Mouse (Mus musculus) T-helper 1 cell (primary cell): Measurements from ENCODE around the gene Zfp398.
"Not testable (repeated sequence)": the region's sequence is repeated elsewhere in the genome, so short reads cannot be mapped to it uniquely, and the experiment has no call there.

Experiments used
- in situ Hi-C: fragments of 300-600 bp; cut with MboI, MseI; formaldehyde crosslinking; loops from one replicate; pipeline ENCODE4 v1.15.1; 2025; ENCODE audit warnings: high pct_unique_total_duplicates

The Zfp398 gene

DNA sequence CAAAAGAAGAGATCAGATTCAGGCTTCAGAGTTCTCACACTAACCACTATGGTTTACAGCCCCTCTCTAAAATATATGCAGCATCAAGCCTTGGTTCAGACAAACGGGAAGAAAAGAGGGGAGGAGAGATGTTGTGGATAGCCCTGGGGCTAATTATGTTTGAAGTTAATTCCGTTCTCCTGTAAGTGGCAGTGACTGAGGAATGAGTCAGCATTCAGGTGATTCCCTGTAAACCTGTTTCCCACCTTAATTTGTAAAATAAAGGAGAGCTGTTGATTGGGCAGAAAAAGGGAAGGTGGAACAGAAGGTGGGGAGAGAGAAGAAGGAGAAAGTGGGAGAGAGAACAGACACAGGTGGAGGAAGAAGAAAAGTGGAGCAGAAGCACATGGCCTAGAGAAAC lies 11.2 kb upstream of the Zfp398 start:
- in situ Hi-C loops = no loop called here

- in situ Hi-C loops = no loop called here
Observed at GRCm38 (mm10) chr6:47827462-47827861, 8.0 kb upstream of the Zfp398 start.

GRCm38 (mm10) chr6:47828950-47829349 lies 6.5 kb upstream of the Zfp398 start:
- in situ Hi-C loops = no loop called here

DNA sequence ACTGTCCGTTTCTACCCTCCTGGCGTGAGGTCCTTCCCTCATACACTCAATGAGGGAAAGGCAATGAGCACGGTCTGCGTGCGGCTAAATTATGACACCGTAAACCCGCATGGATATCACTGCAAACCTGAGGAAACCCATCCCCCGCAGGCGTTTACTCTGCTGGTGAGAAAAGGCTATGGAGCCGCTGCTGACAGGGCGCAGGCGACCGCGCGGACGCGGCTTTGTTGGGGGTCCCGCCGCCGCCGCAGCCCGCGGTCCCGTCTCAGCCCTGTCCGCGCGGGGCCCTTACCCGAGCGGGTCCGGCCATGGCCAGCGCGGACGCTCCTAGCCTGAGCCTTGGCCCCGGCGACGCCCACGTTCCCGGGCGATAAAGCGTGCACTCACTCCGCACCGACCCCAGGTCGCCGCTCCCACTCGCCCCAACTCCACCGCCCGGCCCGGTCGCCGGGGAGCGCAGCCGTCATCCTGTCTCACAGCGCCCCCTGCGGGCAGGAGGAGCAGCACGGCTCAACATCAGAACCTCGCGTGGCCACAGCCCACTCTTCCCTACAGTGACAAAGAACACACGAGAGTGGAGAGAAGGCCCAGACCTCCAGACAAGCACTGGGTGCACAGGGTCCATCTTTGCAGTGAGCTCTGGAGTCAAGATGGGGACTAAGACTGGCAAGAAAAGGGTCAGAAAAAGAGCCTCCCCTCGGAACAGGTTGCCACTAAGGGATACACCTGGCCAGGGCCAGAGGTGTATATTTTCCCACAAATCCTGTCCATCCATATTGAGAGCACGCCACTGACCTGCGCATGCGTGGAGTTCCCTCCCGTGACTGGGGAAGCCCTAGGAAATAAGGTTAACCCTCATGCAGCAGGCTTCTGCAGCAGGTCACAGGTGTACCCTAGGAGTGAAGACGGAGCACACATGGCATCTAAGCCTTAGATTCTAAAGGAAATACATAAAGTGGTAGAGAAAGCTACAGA lies 5.1 kb upstream of the Zfp398 start, which contains the start of gene Zfp786:
TSS of gene Zfp786 (minus strand) at position 764 of the 975 bp plus-strand sequence.
- in situ Hi-C loops = no loop called here

DNA sequence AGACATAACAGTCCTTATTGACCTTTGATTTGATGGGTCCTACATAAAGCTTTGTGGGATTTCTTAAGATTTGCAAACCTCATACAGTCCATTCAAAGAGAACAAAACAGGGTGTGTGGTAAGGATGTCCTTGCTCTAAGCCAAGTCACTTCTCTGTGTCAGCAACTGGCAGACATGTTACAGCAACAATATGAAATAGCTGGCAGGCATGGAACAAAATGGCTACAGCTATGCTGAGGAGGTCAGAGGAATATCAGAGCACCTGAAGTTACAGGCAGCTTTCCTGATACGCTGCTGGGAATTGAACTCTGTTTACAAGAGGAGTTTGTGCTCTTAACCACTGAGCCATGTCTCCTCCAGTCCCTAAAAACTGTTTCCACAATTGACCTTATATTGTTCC lies 3.2 kb upstream of the Zfp398 start:
- in situ Hi-C loops = no loop called here

DNA sequence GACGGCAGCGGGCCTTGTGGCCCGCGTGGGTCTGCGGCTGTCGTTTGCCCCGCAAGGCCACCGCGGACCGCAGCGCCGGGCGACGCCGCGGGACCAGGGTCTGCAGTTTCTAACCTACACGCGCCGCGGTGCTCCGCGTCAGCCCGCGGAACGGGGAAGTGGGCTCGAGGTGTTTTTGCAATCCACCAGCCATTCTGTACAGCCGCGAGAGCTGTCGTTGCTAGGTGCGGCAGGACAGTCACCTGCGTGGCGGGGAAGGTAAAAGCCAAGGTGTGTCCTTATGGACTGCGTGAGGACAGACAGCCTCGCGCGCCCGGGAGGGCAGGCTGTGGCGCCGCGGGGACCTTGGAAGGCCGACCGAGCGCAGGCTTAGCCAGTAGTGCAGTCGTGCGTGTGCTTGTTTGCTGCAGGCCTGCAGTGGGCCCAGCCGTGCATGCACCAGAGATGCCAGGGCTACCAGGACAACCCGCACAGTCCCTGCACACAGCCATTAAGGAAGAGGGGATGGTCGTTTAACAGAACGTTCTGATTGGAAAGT lies 592 bp downstream of the Zfp398 start:
- in situ Hi-C loops = no loop called here

DNA sequence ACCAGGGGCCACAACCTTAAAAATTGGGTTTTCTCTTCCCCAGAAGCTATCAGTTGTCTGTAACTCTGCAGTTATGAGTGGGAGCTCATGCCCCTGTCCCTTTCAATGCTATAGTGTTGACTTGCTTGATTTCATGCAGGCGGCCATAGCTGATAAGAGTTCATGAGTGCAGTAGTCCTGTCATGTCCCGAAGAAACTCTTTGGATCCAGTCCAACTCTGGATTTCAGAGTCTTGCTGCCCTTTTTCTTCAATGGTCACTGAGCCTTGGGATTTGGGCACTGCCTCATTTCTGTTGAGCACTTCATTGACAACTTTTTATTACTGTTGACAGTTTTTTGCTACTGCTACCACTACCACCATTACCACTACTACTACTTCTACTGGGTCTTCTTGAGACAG lies 2.2 kb downstream of the Zfp398 start:
- in situ Hi-C loops = no loop called here

- in situ Hi-C loops = no loop called here
Observed at GRCm38 (mm10) chr6:47841077-47841476, 5.6 kb downstream of the Zfp398 start.

DNA sequence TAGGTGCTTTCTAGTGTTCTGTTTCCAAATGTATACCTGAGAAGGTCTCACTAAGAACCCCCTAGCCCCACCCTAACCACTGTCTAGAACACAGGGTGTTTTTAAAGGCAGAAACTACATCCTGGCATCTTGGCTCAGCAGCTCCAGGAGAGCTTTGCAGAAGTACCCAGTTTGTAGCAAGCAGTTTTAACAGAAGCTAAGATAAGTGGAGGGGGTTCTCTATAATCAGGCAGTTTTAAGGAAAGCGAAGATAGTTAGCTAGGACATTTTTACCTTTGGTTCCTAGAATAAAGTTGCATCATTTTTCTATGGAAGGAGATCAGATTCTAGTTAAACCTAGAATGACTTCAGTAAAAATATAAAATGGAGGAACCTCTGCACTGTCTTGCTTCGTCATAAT lies 6.4 kb downstream of the Zfp398 start:
- in situ Hi-C loops = no loop called here

DNA sequence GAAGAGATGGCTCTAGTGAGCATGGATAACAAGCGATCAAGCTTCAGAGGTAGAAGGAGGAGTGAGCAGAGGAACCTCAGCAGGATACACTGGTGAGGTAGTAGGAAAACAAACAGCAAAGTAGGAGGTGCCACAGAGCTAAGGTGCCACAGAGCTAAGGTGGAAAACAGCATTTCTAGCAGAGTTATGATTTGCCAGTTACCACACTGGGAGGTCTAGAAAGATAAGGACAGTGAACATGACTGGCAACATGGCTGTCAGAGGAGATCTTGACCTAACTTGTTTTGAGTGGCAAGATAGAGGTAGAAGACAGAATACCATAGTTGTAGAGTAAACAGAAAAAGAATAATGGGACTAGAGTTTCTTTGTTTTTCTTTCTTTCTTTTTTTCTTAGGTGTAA lies 6.9 kb downstream of the Zfp398 start:
- in situ Hi-C loops = no loop called here

- in situ Hi-C loops = no loop called here
Observed at GRCm38 (mm10) chr6:47845779-47846178, 10.3 kb downstream of the Zfp398 start.

DNA sequence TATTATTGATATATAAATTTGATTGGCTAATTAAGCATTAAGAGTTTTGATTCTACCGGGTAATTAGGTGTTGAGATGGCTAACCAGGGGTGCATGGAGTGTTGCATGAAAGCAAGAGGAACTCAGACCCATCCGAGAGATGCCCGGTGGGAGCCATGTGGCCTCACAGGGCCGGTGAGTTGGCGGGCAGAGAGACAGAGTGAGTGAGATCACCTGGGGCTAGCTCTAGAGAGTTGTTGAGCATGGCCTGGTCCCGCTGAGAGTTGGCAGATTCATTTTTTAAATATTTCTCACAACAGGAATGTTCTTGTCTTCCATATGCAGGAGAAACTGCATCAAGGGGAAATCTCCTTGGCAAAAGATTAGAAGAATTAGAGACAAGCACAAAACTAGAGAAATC lies 21.8 kb downstream of the Zfp398 start:
- in situ Hi-C loops = no loop called here

- in situ Hi-C loops = not testable (repeated sequence)
Observed at GRCm38 (mm10) chr6:47857729-47858128, 22.3 kb downstream of the Zfp398 start.

GRCm38 (mm10) chr6:47872266-47872665 lies 36.8 kb downstream of the Zfp398 start:
- in situ Hi-C loops = no loop called here

- in situ Hi-C loops = no loop called here
Observed at GRCm38 (mm10) chr6:47877058-47877457, 41.6 kb downstream of the Zfp398 start, which contains the start of gene Zfp282. Gene Zfp282, plus strand, starts transcription at chr6:47877204.

DNA sequence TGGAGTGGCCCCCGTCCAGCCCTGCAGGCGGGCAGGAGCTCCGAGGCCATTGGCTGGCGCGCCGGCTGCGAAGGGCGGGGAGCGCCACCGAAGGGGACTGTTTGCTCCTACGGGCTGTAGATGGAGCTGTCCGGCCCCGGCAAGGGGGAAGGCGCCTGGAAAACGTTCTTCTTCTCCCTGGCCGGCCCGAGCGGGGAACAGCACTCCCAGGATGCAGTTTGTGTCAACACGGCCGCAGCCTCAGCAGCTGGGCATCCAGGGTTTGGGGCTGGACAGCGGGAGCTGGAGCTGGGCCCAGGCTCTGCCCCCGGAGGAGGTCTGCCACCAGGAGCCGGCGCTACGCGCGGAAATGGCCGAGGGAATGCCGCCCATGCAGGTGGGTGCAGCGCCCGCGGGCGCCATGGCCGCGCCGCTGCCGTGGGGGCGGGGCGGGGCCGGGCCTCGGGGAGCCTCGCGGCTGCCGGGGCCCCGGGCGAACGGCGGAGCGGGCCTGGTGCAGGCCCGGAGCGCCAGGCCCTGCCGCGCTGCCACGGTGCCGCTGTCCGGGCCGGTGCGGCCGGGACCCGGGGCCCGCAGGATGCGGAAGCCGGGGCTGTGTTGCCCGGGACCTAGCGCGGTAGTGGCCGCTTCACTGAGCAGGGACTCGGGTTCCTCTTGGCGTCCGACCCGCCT lies 42.1 kb downstream of the Zfp398 start:
- in situ Hi-C loops = no loop called here

- in situ Hi-C loops = no loop called here
Observed at GRCm38 (mm10) chr6:47878133-47878514, 42.7 kb downstream of the Zfp398 start.

- in situ Hi-C loops = no loop called here
Observed at GRCm38 (mm10) chr6:47878593-47878992, 43.1 kb downstream of the Zfp398 start.

- in situ Hi-C loops = no loop called here
Observed at GRCm38 (mm10) chr6:47879049-47879716, 43.7 kb downstream of the Zfp398 start.

GRCm38 (mm10) chr6:47880166-47880565 lies 44.7 kb downstream of the Zfp398 start:
- in situ Hi-C loops = no loop called here

GRCm38 (mm10) chr6:47888812-47889383 lies 53.4 kb downstream of the Zfp398 start:
- in situ Hi-C loops = no loop called here

DNA sequence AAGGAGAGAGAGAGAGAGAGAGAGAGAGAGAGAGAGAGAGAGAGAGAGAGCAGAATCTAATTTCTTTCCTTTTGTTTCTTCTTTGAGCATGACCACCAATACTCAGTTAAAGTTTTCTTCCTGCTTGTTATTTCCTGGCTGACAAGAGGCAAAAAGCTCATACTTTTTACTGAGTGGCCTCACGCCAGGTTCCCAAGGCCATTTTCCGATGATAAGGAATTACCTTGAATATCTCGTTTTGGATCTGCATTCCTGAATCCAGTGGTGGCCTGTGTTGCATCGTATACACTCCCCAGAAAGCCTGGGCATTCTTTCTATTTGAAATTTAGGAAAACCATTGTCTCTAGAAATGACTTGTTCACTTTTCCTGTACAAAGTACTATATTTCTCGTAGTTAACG lies 64.0 kb downstream of the Zfp398 start:
- in situ Hi-C loops = no loop called here
